Mouse (Mus musculus) small intestine, adult 2 months (tissue): Measurements from ENCODE around the gene Vav3.

Experiments
- CTCF ChIP-seq: fragments of 200-500 bp; IDR thresholded peaks from 2 replicates; pipeline ENCODE4 v1.5.1; 2012; ENCODE audit warnings: low read depth, mild to moderate bottlenecking, control low read depth, inconsistent platforms, low read length, moderate library complexity, mixed read lengths; ENCODE audit not compliant: insufficient replicate concordance, insufficient read length; ENCODE audit errors: extremely low read depth
- POLR2A ChIP-seq: fragments of 200-500 bp; IDR thresholded peaks from 2 replicates; pipeline ENCODE4 v1.6.1; 2012; ENCODE audit warnings: low read depth, mild to moderate bottlenecking, control low read depth, inconsistent platforms, low read length, moderate library complexity

DNA sequence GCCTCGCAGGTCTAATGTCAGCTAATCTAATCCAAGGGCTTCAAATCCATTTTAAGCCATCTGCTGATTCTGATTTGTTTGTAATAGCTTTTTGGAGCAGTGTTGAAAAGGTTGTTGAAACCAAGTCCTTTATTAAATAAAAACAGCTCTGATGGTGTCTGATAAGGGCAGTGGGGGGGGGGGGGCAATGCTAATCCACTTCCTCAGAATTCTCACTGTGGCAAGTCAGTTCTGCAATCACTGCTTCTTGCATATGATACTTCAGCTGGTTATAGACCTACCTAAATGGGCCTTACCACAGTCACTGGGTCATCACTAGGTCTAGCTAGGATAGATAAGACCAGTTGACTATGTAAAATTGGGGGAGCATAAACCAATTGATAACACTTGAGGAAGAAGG lies 115.9 kb downstream of the Vav3 start:
- TF ChIP-seq CTCF (no peak), POLR2A (no peak)
